8 mouse cellular contexts compared by ENCODE assay signal in genomic region chr12:65172021-65172951, GRCm38 (mm10). TPM values are rescaled to one million over a fixed set of nuclear protein-coding genes. Genes with fewer than 3 reads are reported as not detected.
DNase-seq lines count a peak whose midpoint lies in the region; ATAC-seq and TF ChIP-seq lines count a peak whose summit lies in the region.

TSS of gene Mis18bp1 (minus strand) at chr12:65172604.

- no peak for TF ChIP-seq POLR2A in testis, adult 2 months (IDR thresholded peaks at IDR 0.05; ENCODE audit: control insufficient read depth, low read depth, low read length)

- no peaks in the 10 kb centered on the region for H3K27me3 ChIP-seq in E14TG2a.4 (ENCODE audit: insufficient read depth, low read length)
- no peaks in the 10 kb centered on the region for H3K27me3 ChIP-seq in forebrain, embryonic 12.5 days
- no peaks in the 10 kb centered on the region for H3K27me3 ChIP-seq in heart, postnatal 0 days (ENCODE audit: control insufficient read depth, insufficient read depth, low read length)
- H3K27me3 ChIP-seq in liver, embryonic 16.5 days (ENCODE audit: control insufficient read depth, insufficient read depth, low read depth, low read length): no peaks in the 10 kb centered on the region
- no peaks in the 10 kb centered on the region for H3K27me3 ChIP-seq in neural tube, embryonic 13.5 days
- no peaks in the 10 kb centered on the region for H3K27me3 ChIP-seq in testis, adult 2 months (ENCODE audit: control insufficient read depth, insufficient read depth, low read length)

- peak within 1 kb of the TSS; percentile 79 for H3K9ac ChIP-seq in forebrain, embryonic 12.5 days
- peak within 1 kb of the TSS; percentile 86 for H3K9ac ChIP-seq in heart, postnatal 0 days (replicated peaks; ENCODE audit: low read depth, low read length)
- H3K9ac ChIP-seq in liver, embryonic 16.5 days (ENCODE audit: low read depth, low read length): peak within 1 kb of the TSS; percentile 80
- H3K9ac ChIP-seq in neural tube, embryonic 13.5 days: peak within 1 kb of the TSS; percentile 69

- ATAC-seq in forebrain, embryonic 12.5 days (ENCODE audit: low FRiP score): peak; percentile 99
- peak; percentile 99 for ATAC-seq in heart, postnatal 0 days (ENCODE audit: insufficient read depth, low read depth)
- peak; percentile 96 for ATAC-seq in liver, embryonic 16.5 days (ENCODE audit: low read depth)
- ATAC-seq in neural tube, embryonic 13.5 days (ENCODE audit: low read depth): peak; percentile 100

- DNase-seq in c-Kit-positive CD71-positive TER-119-positive erythroid progenitor cells, embryonic 14.5 days (ENCODE audit: low spot score): peak; percentile 92
- peak; percentile 94 for DNase-seq in heart, postnatal 0 days (ENCODE audit: low spot score)
- DNase-seq in kidney, postnatal 4 days: peak; percentile 96 to 97

- peaks cover 49% of the 10 kb centered on the region for H3K4me1 ChIP-seq in E14TG2a.4 (replicated peaks; ENCODE audit: low read depth, low read length)
- peaks cover 14% of the 10 kb centered on the region for H3K4me1 ChIP-seq in forebrain, embryonic 12.5 days
- H3K4me1 ChIP-seq in heart, postnatal 0 days (ENCODE audit: control insufficient read depth, insufficient read depth): no peaks in the 10 kb centered on the region
- peaks cover 16% of the 10 kb centered on the region for H3K4me1 ChIP-seq in liver, embryonic 16.5 days (ENCODE audit: control insufficient read depth, low read depth, low read length)
- H3K4me1 ChIP-seq in neural tube, embryonic 13.5 days (replicated peaks): peaks cover 15% of the 10 kb centered on the region
- peaks cover 4% of the 10 kb centered on the region for H3K4me1 ChIP-seq in testis, adult 2 months (ENCODE audit: control insufficient read depth, insufficient read depth, low read length)

- H3K27ac ChIP-seq in forebrain, embryonic 12.5 days: peak within 1 kb of the TSS; percentile 92
- H3K27ac ChIP-seq in heart, postnatal 0 days (ENCODE audit: low read depth): peak within 1 kb of the TSS; percentile 90
- peak within 1 kb of the TSS; percentile 99 for H3K27ac ChIP-seq in liver, embryonic 16.5 days (ENCODE audit: low read length)
- peak within 1 kb of the TSS; percentile 92 for H3K27ac ChIP-seq in neural tube, embryonic 13.5 days (replicated peaks)
- H3K27ac ChIP-seq in testis, adult 2 months (ENCODE audit: control insufficient read depth, insufficient read depth, low read depth, low read length): peak within 1 kb of the TSS; percentile 98

- WGBS in forebrain, embryonic 12.5 days: under 1% methylated on average over 70 of the region's 70 CpGs
- under 1% methylated on average over 70 of the region's 70 CpGs for WGBS in heart, postnatal 0 days
- 0% methylated on average over 70 of the region's 70 CpGs for WGBS in liver, embryonic 16.5 days (ENCODE audit: insufficient replicate concordance)
- under 1% methylated on average over 70 of the region's 70 CpGs for WGBS in neural tube, embryonic 13.5 days

- peaks cover 12% of the 10 kb centered on the region; the same call in 1 of the 2 replicates for H3K9me3 ChIP-seq in E14TG2a.4 (ENCODE audit: low read length)
- H3K9me3 ChIP-seq in forebrain, embryonic 12.5 days: peaks cover 8% of the 10 kb centered on the region
- H3K9me3 ChIP-seq in heart, postnatal 0 days (replicated peaks; ENCODE audit: control insufficient read depth, low read length): no peaks in the 10 kb centered on the region
- H3K9me3 ChIP-seq in liver, embryonic 16.5 days (replicated peaks; ENCODE audit: control insufficient read depth, low read length): no peaks in the 10 kb centered on the region
- no peaks in the 10 kb centered on the region for H3K9me3 ChIP-seq in neural tube, embryonic 13.5 days

- TF ChIP-seq CTCF in E14TG2a.4 (conservative IDR thresholded peaks at IDR 0.05; ENCODE audit: low read length): no peak
- no peak; the same call in 1 of the 2 replicates for TF ChIP-seq CTCF in heart, postnatal 0 days (IDR thresholded peaks at IDR 0.05; ENCODE audit: low read depth)
- no peak for TF ChIP-seq CTCF in testis, adult 2 months (IDR thresholded peaks at IDR 0.05; ENCODE audit: control insufficient read depth, insufficient read depth, insufficient replicate concordance, low read depth, low read length)

- H3K4me3 ChIP-seq in E14TG2a.4 (replicated peaks; ENCODE audit: low read length): peak within 1 kb of the TSS; percentile 98
- H3K4me3 ChIP-seq in forebrain, embryonic 12.5 days (replicated peaks): peak within 1 kb of the TSS; percentile 81
- H3K4me3 ChIP-seq in heart, postnatal 0 days (ENCODE audit: low read depth, low read length): peak within 1 kb of the TSS; percentile 83
- H3K4me3 ChIP-seq in liver, embryonic 16.5 days (ENCODE audit: low read depth, low read length): peak within 1 kb of the TSS; percentile 76
- peak within 1 kb of the TSS; percentile 75 for H3K4me3 ChIP-seq in neural tube, embryonic 13.5 days
- peak within 1 kb of the TSS; percentile 92 for H3K4me3 ChIP-seq in testis, adult 2 months (ENCODE audit: control insufficient read depth, low read depth, low read length)

- peaks cover 17% of the 10 kb centered on the region for H3K36me3 ChIP-seq in E14TG2a.4 (ENCODE audit: insufficient read depth, low read length)
- H3K36me3 ChIP-seq in forebrain, embryonic 12.5 days (replicated peaks): peaks cover 4% of the 10 kb centered on the region; the same call in 1 of the 2 replicates
- no peaks in the 10 kb centered on the region for H3K36me3 ChIP-seq in heart, postnatal 0 days (replicated peaks; ENCODE audit: control insufficient read depth, insufficient read depth, low read length)
- H3K36me3 ChIP-seq in liver, embryonic 16.5 days (ENCODE audit: control insufficient read depth, insufficient read depth): no peaks in the 10 kb centered on the region
- H3K36me3 ChIP-seq in neural tube, embryonic 13.5 days: no peaks in the 10 kb centered on the region
- H3K36me3 ChIP-seq in testis, adult 2 months (ENCODE audit: control insufficient read depth, insufficient read depth, low read length): no peaks in the 10 kb centered on the region

- no peak for TF ChIP-seq EP300 in heart, postnatal 0 days (IDR thresholded peaks at IDR 0.05; ENCODE audit: low read depth)

- peak within 1 kb of the TSS; percentile 59 for H3K4me2 ChIP-seq in forebrain, embryonic 12.5 days
- H3K4me2 ChIP-seq in heart, postnatal 0 days (ENCODE audit: low read depth, low read length): peak within 1 kb of the TSS; percentile 82
- H3K4me2 ChIP-seq in liver, embryonic 16.5 days (ENCODE audit: low read depth, low read length): peak within 1 kb of the TSS; percentile 81
- H3K4me2 ChIP-seq in neural tube, embryonic 13.5 days: peak within 1 kb of the TSS; percentile 78

RNA-seq across cellular contexts. Expression of gene Mis18bp1, which starts in this region (rescaled TPM):
- 83.4 and 87.2 TPM in 2 replicates for polyA plus RNA-seq in forebrain, embryonic 12.5 days (2016; fragmentation: Nextera tagmentation; extraction: Ambion mirVana)
- 6.0 and 8.5 TPM in 2 replicates for total RNA-seq in heart, postnatal 0 days (2014; rRNA removed; ENCODE audit: low replicate concordance)
- 10.2 and 12.5 TPM in 2 replicates for polyA plus RNA-seq in heart, postnatal 0 days (2015; fragmentation: Nextera tagmentation; extraction: Ambion mirVana)
- 33.0 and 36.1 TPM in 2 replicates for polyA plus RNA-seq in liver, embryonic 16.5 days (2015; fragmentation: Nextera tagmentation; extraction: Ambion mirVana)
- 11.8 and 12.0 TPM in 2 replicates for polyA plus RNA-seq in neural tube, embryonic 13.5 days (2015; fragmentation: Nextera tagmentation; extraction: Ambion mirVana)
- polyA plus RNA-seq in testis, adult 2 months (2012; rRNA removed): 1.1 and 2.1 TPM in 2 replicates

Comparison
In these comparisons a context has a peak if more than half of its experiments do, and no peak if none do; other contexts are left out.
1. Peak in every context shown above with its lines: DNase-seq, ATAC-seq, H3K4me3 ChIP-seq and H3K27ac ChIP-seq.